Mouse (Mus musculus) adrenal gland, postnatal 10 days (tissue): Measurements from ENCODE around the gene Mrpl54. TPM values are rescaled to one million over a fixed set of nuclear protein-coding genes. Genes with fewer than 3 reads are reported as not detected.
"Not testable (repeated sequence)": the region's sequence is repeated elsewhere in the genome, so short reads cannot be mapped to it uniquely, and the experiment has no call there.

Source experiments
- DNase-seq: peaks from one replicate; pipeline ENCODE4 v3.0.0; 2021; ENCODE audit warnings: mixed read lengths
- microRNA-seq: library from miRNA; unstranded; fragments of <30 nt; microRNA quantifications from one replicate; pipeline ENCODE4 v1.2.0, GENCODE M21; 2021
- total RNA-seq, 2 experiments: library from RNA; stranded (reverse); gene quantifications; 2 replicates each; pipeline ENCODE4 v1.2.3; 2021

Gene Mrpl54
- total RNA-seq, 2 experiments from 2014 or later = 109 to 111 TPM

GRCm38 (mm10) chr10:81229735-81230437 lies 36.8 kb downstream of the Mrpl54 start:
- no peak for DNase-seq

- not testable (repeated sequence) for DNase-seq
Observed at GRCm38 (mm10) chr10:81223731-81224130, 43.0 kb downstream of the Mrpl54 start.

GRCm38 (mm10) chr10:81221402-81222015 lies 45.2 kb downstream of the Mrpl54 start:
- no peak for DNase-seq

GRCm38 (mm10) chr10:81217964-81218363 lies 48.8 kb downstream of the Mrpl54 start:
- DNase-seq = peak; percentile 81

DNA sequence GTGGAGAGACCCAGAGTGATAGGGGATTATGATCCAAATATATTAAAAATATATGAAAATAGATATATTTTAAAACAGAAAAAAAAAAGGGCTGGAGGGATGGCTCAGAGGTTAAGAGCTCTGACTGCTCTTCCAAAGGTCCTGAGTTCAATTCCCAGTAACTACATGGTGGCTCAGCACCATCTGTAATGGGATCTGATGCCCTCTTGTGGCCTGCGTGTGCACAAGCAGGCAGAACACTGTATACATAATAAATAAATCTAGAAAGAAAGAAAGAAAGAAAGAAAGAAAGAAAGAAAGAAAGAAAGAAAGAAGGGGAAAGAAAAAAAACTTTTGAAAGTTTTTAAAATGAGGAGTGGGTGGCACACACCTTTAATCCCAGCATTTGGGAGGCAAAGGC lies 49.5 kb downstream of the Mrpl54 start:
- DNase-seq = peak; percentile 38

DNA sequence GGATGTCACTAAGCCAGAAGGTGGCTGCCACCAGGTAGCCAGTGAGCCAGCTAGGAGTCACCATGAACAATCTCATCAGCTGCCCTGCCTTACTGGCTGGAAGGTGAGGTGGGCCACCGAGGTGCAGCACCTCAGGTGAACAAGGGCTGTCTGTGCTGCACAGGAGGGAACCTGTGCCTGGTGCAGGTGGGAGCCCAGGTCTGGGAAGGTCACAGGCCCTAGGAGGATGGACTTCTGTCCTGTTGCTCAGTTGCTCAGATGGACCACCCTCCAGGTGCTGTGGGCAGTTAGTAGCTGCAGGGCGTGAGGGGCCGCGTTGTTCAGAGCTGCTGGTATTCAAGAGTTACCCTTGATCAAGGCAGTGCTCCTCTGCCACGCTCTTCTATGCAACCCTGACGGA lies 49.9 kb downstream of the Mrpl54 start:
- DNase-seq = no peak

- no peak for DNase-seq
Observed at GRCm38 (mm10) chr10:81216260-81216659, 50.5 kb downstream of the Mrpl54 start.

Small RNAs within 50 kb of the gene (microRNA-seq; reads per million reads assigned to microRNA genes)
- 12.5 reads per million, percentile 22 among the genes with 10 or more reads in this experiment for gene Mir3057

Other genes with a start within 250 kb of the Mrpl54 start
- gene Diras1, start 241.3 kb downstream of the Mrpl54 start, total RNA-seq = 1 to 10 TPM; 2.8 to 3.4 TPM
- gene Slc39a3, start 229.5 kb downstream of the Mrpl54 start, total RNA-seq = 10 to 100 TPM; 28.5 to 32.8 TPM
- gene Sgta, start 206.8 kb downstream of the Mrpl54 start, total RNA-seq = 100 to 1,000 TPM; 190 to 191 TPM
- 10 to 100 TPM; 31.8 to 42.4 TPM for gene Thop1, start 196.9 kb downstream of the Mrpl54 start, total RNA-seq
- gene Creb3l3, start 168.1 kb downstream of the Mrpl54 start, total RNA-seq = 10 to 100 TPM; 18.1 to 42.6 TPM
- 100 to 1,000 TPM; 151 to 161 TPM for gene Map2k2, start 161.0 kb downstream of the Mrpl54 start, total RNA-seq
- gene Zbtb7a, start 131.7 kb downstream of the Mrpl54 start, total RNA-seq = 10 to 100 TPM; 61.1 to 66.6 TPM
- gene Pias4, start 99.0 kb downstream of the Mrpl54 start, total RNA-seq = 10 to 100 TPM; 25.8 to 26.5 TPM
- 1,000 to 10,000 TPM; 1,466 to 1,521 TPM for gene Eef2, start 90.3 kb downstream of the Mrpl54 start, total RNA-seq
- 10 to 100 TPM; 55.3 to 55.6 TPM for gene Dapk3, start 83.9 kb downstream of the Mrpl54 start, total RNA-seq
- not detected for gene 4930442H23Rik, start 83.1 kb downstream of the Mrpl54 start, total RNA-seq
- 1 to 10 TPM in 1 of 2 experiments, under 1 TPM in 1; 0.15 to 4.9 TPM for gene Nmrk2, start 64.9 kb downstream of the Mrpl54 start, total RNA-seq
- 1 to 10 TPM; 2.5 to 4.6 TPM for gene Atcay, start 36.1 kb downstream of the Mrpl54 start, total RNA-seq
- gene Zfr2, start 33.8 kb downstream of the Mrpl54 start, total RNA-seq = 10 to 100 TPM in 1 of 2 experiments, 1 to 10 TPM in 1; 7.4 to 11.9 TPM
- 1 to 10 TPM; 1.8 to 2.1 TPM for gene Matk, start 14.0 kb downstream of the Mrpl54 start, total RNA-seq
- 10 to 100 TPM; 79.8 to 83.8 TPM for gene Apba3, start within 50 bp of the Mrpl54 start, total RNA-seq
- 1 to 10 TPM; 1.9 to 3.0 TPM for gene Tjp3, start 24.6 kb upstream of the Mrpl54 start, total RNA-seq
- 10 to 100 TPM; 39.2 to 48.9 TPM for gene Pip5k1c, start 26.0 kb upstream of the Mrpl54 start, total RNA-seq
- gene Cactin, start 54.2 kb upstream of the Mrpl54 start, total RNA-seq = 10 to 100 TPM; 29.4 to 35.4 TPM
- 10 to 100 TPM; 24.5 to 31.8 TPM for gene Tbxa2r, start 61.8 kb upstream of the Mrpl54 start, total RNA-seq
- 1 to 10 TPM; 3.6 to 4.0 TPM for gene Gipc3, start 76.3 kb upstream of the Mrpl54 start, total RNA-seq
- gene Hmg20b, start 83.5 kb upstream of the Mrpl54 start, total RNA-seq = 10 to 100 TPM; 81.2 to 97.5 TPM
- gene Mfsd12, start 90.6 kb upstream of the Mrpl54 start, total RNA-seq = 10 to 100 TPM; 17.8 to 22.8 TPM
- gene 4930404N11Rik, start 98.9 kb upstream of the Mrpl54 start, total RNA-seq = 1 to 10 TPM; 1.1 to 2.3 TPM
- 10 to 100 TPM; 42.1 to 51.7 TPM for gene Fzr1, start 111.6 kb upstream of the Mrpl54 start, total RNA-seq
- gene Dohh, start 117.5 kb upstream of the Mrpl54 start, total RNA-seq = 10 to 100 TPM; 52.8 to 54.2 TPM
- gene Gm48551, start 117.5 kb upstream of the Mrpl54 start, total RNA-seq = 1 to 10 TPM; 1.1 to 1.6 TPM
- gene Gm48552, start 122.1 kb upstream of the Mrpl54 start, total RNA-seq = 1 to 10 TPM in 1 of 2 experiments, under 1 TPM in 1; 0.45 to 1.9 TPM
- 1 to 10 TPM; 1.2 to 1.6 TPM for gene Smim24, start 126.1 kb upstream of the Mrpl54 start, total RNA-seq
- gene Nfic, start 188.7 kb upstream of the Mrpl54 start, total RNA-seq = 100 to 1,000 TPM in 1 of 2 experiments, 10 to 100 TPM in 1; 99.9 to 129 TPM
- 1 to 10 TPM in 1 of 2 experiments, under 1 TPM in 1; 0.84 to 2.2 TPM for gene Celf5, start 215.8 kb upstream of the Mrpl54 start, total RNA-seq
- gene Ncln, start 229.5 kb upstream of the Mrpl54 start, total RNA-seq = 10 to 100 TPM; 90.9 to 93.8 TPM
- gene S1pr4, start 233.2 kb upstream of the Mrpl54 start, total RNA-seq = 1 to 10 TPM; 2.9 TPM